Mouse (Mus musculus): Measurements from ENCODE around the gene Srd5a2. TPM values are rescaled to one million over a fixed set of nuclear protein-coding genes. Genes with fewer than 3 reads are reported as not detected.

The Srd5a2 gene
- polyA plus RNA-seq, 2 experiments from 2014 or later, result not detected

DNA sequence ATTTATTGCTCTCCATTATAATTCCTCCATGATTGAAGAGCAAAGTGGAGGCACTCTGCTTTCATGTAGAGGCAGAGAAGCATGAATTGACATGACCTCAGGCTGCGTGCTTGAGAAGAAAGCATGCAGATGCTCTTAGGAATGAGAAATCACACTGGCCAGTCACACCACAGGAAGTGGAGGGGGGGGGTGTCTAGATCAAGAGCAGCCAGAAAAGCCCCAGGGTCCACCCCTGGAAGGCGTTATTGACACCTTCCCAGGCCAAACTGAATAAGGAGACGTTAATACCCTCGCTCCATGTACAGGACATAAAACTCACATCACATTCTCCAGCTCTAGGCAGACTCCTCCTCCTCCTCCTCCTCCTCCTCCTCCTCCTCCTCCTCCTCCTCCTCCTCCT, 63.2 kb downstream of the Srd5a2 start:
- ATAC-seq, result no peak

DNA sequence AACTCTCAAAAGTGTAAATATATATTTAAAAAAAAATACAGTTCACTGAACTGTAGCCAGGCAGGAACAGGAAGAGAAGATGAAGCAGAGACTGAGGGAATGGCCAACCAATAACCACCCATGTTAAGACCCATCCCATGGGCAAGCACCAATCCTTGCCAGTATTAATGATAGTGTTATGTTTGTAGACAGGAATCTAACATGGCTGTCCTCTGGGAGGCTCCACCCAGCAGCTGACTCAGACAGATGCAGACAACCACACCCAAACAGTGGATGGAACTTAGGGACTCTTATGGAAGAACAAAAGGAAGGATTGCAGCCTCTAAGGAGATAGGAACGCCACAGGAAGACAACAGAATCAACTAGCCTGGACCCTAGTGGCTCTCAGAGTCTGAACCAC, 64.8 kb downstream of the Srd5a2 start:
- no peak for ATAC-seq

DNA sequence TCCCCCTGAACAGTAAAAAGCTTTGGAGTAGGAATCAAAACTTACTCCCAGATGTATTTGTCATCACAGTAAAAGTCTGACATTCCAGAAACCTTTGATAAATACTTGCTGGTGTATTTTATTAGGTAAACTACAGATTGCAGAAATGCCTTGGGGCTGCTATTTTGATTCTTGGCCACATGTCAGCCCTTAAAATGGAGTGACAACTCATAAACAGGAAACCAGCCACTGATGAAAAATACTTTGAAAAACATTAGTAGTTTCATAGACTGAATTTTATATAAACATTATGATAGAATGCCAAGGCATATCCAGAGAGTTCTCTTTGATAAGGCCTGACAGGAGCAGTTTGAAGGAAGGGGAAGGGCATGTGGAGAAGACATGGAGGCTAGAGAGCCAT, 71.7 kb downstream of the Srd5a2 start:
- no peak for ATAC-seq

GRCm38 (mm10) chr17:73972648-73973047, 75.1 kb downstream of the Srd5a2 start:
- ATAC-seq, result no peak

- ATAC-seq, result no peak
These were observed 76.4 kb downstream of the Srd5a2 start for GRCm38 (mm10) chr17:73971291-73971690.

DNA sequence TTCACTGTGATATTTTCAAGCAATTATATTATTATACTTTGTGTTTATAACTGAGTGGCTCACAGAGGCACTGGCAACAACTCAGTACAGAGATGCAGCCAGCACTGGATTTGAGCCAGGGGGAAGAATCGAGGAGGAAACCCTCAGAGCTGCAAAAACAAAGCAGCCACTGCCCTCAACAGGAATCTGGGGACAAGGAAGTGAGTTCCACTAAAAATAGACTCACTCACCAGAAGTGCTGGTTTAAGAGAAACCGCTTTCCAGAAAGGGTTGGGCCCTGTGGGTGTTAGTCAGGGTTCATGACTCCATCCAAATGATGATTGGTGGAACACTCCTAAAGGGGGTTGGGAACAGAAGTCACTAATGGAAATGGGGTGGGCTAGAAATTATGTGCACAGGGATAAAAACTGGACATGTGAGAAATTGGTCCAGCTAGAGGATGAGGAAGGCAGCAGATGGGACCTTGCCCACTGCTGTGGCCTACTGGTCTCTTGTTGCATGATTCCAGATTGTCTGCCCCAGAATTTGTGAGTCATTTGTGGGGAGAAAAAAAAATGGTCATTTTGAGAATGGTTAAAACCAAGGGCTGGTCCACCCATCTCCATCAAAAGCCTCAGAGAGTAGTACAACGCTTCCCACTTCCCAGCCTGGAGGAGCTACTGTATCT, 77.2 kb downstream of the Srd5a2 start:
- no peak for ATAC-seq

Other genes starting within 250 kb of the Srd5a2 start
- 10 to 100 TPM; 41.0 to 58.1 TPM for gene Ehd3, start 243.8 kb downstream of the Srd5a2 start, polyA plus RNA-seq (2017; shearing (Covaris generic))
- gene Xdh, start 97.7 kb downstream of the Srd5a2 start, polyA plus RNA-seq (2017; shearing (Covaris generic)), result 10 to 100 TPM; 19.1 to 39.8 TPM
- 10 to 100 TPM; 53.5 to 61.0 TPM for gene Memo1, start 247.6 kb upstream of the Srd5a2 start, polyA plus RNA-seq (2017; shearing (Covaris generic))